Mouse (Mus musculus) layer of hippocampus, adult 8-10 months (tissue): ENCODE measurements around the gene Crhr1. TPM values are rescaled to one million over a fixed set of nuclear protein-coding genes. Genes with fewer than 3 reads are reported as not detected.
A peak's percentile ranks its signal among the peaks of the same experiment; 100 is the strongest.
"Not testable (repeated sequence)": the region's sequence is repeated elsewhere in the genome, so short reads cannot be mapped to it uniquely, and the experiment has no call there.

Experiments
- DNase-seq, 2 experiments: peaks; one replicate each; pipeline ENCODE4 v3.0.0; 2022; ENCODE audit warnings: low spot score in 2 of 2
- total RNA-seq, 4 experiments: library from RNA; stranded (reverse); gene quantifications; 2 replicates each; pipeline ENCODE4 v1.2.4; 2022

The Crhr1 gene
- total RNA-seq, 4 experiments from 2014 or later: 7.1 to 10.0 (median 8.5) TPM

GRCm38 (mm10) chr11:104190008-104190407 lies 57.4 kb downstream of the Crhr1 start:
- no peak for DNase-seq

GRCm38 (mm10) chr11:104195382-104195781 lies 62.7 kb downstream of the Crhr1 start:
- DNase-seq: no peak

- peak; percentile 86 to 96 for DNase-seq
Measured at GRCm38 (mm10) chr11:104195791-104196190, 63.1 kb downstream of the Crhr1 start.

- no peak for DNase-seq
Measured at GRCm38 (mm10) chr11:104197861-104198260, 65.2 kb downstream of the Crhr1 start.

GRCm38 (mm10) chr11:104203271-104203670 lies 70.6 kb downstream of the Crhr1 start:
- DNase-seq: no peak

GRCm38 (mm10) chr11:104206573-104206972 lies 73.9 kb downstream of the Crhr1 start:
- DNase-seq: no peak

- DNase-seq: no peak
Measured at GRCm38 (mm10) chr11:104209041-104209440, 76.4 kb downstream of the Crhr1 start.

- no peak for DNase-seq
Measured at GRCm38 (mm10) chr11:104211251-104211650, 78.6 kb downstream of the Crhr1 start.

GRCm38 (mm10) chr11:104214128-104214527 lies 81.5 kb downstream of the Crhr1 start:
- not testable (repeated sequence) for DNase-seq

- DNase-seq: no peak
Measured at GRCm38 (mm10) chr11:104218075-104218474, 85.4 kb downstream of the Crhr1 start.

- DNase-seq: no peak
Measured at GRCm38 (mm10) chr11:104220291-104220690, 87.6 kb downstream of the Crhr1 start.

- no peak for DNase-seq
Measured at GRCm38 (mm10) chr11:104221751-104222150, 89.1 kb downstream of the Crhr1 start.

GRCm38 (mm10) chr11:104223301-104223700 lies 90.6 kb downstream of the Crhr1 start:
- DNase-seq: no peak

Other genes starting within 250 kb of the Crhr1 start
- 1,000 to 10,000 TPM; 1,076 to 1,216 (median 1,154) TPM for gene Nsf, start 178.8 kb upstream of the Crhr1 start, total RNA-seq
- gene Arf2, start 166.1 kb upstream of the Crhr1 start, total RNA-seq: 10 to 100 TPM; 39.1 to 55.3 (median 42.5) TPM
- gene Sppl2c, start 53.5 kb downstream of the Crhr1 start, total RNA-seq: not detected
- 100 to 1,000 TPM; 300 to 367 (median 345) TPM for gene Mapt, start 98.5 kb downstream of the Crhr1 start, total RNA-seq